Mouse (Mus musculus) myocyte (in vitro differentiated cells): ENCODE measurements around the gene Ahrr. TPM values are rescaled to one million over a fixed set of nuclear protein-coding genes. Genes with fewer than 3 reads are reported as not detected.

Experiments
- H3K27me3 ChIP-seq: one replicate; pipeline ENCODE4 v1.6.1; 2011; ENCODE audit not compliant: control insufficient read depth, insufficient read depth, insufficient read length
- H3K36me3 ChIP-seq: one replicate; pipeline ENCODE4 v1.6.1; 2011; ENCODE audit not compliant: control insufficient read depth, insufficient read depth
- H3K4me2 ChIP-seq: one replicate; pipeline ENCODE4 v1.6.1; 2011; ENCODE audit warnings: low read depth, control low read depth
- H3K4me3 ChIP-seq: one replicate; pipeline ENCODE4 v1.5.1; 2011; ENCODE audit warnings: mild to moderate bottlenecking, control low read depth, moderate library complexity
- H3K79me2 ChIP-seq: one replicate; pipeline ENCODE4 v1.6.1; 2011; ENCODE audit not compliant: control insufficient read depth, insufficient read depth
- H3ac ChIP-seq: one replicate; pipeline ENCODE4 v1.6.1; 2011; ENCODE audit not compliant: control insufficient read depth, insufficient read length
- CEBPB ChIP-seq: IDR thresholded peaks from 2 replicates; pipeline ENCODE4 v1.6.1; 2011; ENCODE audit warnings: mild to moderate bottlenecking, moderate library complexity; ENCODE audit not compliant: poor library complexity, insufficient read depth, severe bottlenecking
- E2F4 ChIP-seq: IDR thresholded peaks from one replicate; pipeline ENCODE4 v1.6.1; 2011; ENCODE audit warnings: mild to moderate bottlenecking, control low read depth, moderate library complexity; ENCODE audit not compliant: insufficient read depth
- MAX ChIP-seq: IDR thresholded peaks from one replicate; pipeline ENCODE4 v1.6.1; 2011; ENCODE audit warnings: low read depth, mild to moderate bottlenecking, control low read depth
- MYOD1 ChIP-seq, 3 experiments: IDR thresholded peaks; one replicate each; pipeline ENCODE4 v1.6.1; 2011; ENCODE audit warnings: control low read depth in 2 of 3, low read depth in 2 of 3, mild to moderate bottlenecking in 2 of 3, moderate library complexity in 1 of 3; ENCODE audit not compliant: insufficient read length in 2 of 3, control insufficient read depth in 1 of 3
- MYOG ChIP-seq, 3 experiments: IDR thresholded peaks; one replicate each; pipeline ENCODE4 v1.6.1; 2011; ENCODE audit warnings: control low read depth in 2 of 3, low read depth in 2 of 3, mild to moderate bottlenecking in 2 of 3; ENCODE audit not compliant: insufficient read length in 2 of 3, control insufficient read depth in 1 of 3, insufficient read depth in 1 of 3
- POLR2A ChIP-seq: IDR thresholded peaks from one replicate; pipeline ENCODE4 v1.6.1; 2011; ENCODE audit warnings: low read depth, mild to moderate bottlenecking, control low read depth, moderate library complexity; ENCODE audit not compliant: insufficient read length
- POLR2AphosphoS2 ChIP-seq: IDR thresholded peaks from one replicate; pipeline ENCODE4 v1.6.1; 2011; ENCODE audit warnings: low read depth, control low read depth; ENCODE audit not compliant: insufficient read length
- REST ChIP-seq: IDR thresholded peaks from one replicate; pipeline ENCODE4 v1.6.1; 2011; ENCODE audit warnings: mild to moderate bottlenecking, control low read depth, moderate library complexity; ENCODE audit not compliant: insufficient read depth, insufficient read length
- SRF ChIP-seq: IDR thresholded peaks from one replicate; pipeline ENCODE4 v1.6.1; 2011; ENCODE audit warnings: low read depth; ENCODE audit not compliant: control insufficient read depth, insufficient read length
- TCF12 ChIP-seq: IDR thresholded peaks from one replicate; pipeline ENCODE4 v1.6.1; 2011; ENCODE audit warnings: mild to moderate bottlenecking, control low read depth; ENCODE audit not compliant: poor library complexity, insufficient read depth, severe bottlenecking
- TCF3 ChIP-seq: IDR thresholded peaks from one replicate; pipeline ENCODE4 v1.6.1; 2011; ENCODE audit warnings: low read depth, control low read depth; ENCODE audit not compliant: insufficient read length
- USF1 ChIP-seq: IDR thresholded peaks from one replicate; pipeline ENCODE4 v1.6.1; 2011; ENCODE audit warnings: low read depth, mild to moderate bottlenecking, control low read depth, moderate library complexity
- polyA plus RNA-seq: library from polyadenylated mRNA; unstranded; fragments of >200 nt; fragmentation: generic; extraction: Trizol; gene quantifications from one replicate; pipeline ENCODE4 v1.2.1, GENCODE M21; 2012; ENCODE audit warnings: missing spikeins

Gene Ahrr
- polyA plus RNA-seq, 1 experiment, result 0.19 TPM

- TF ChIP-seq REST (no peak), E2F4 (no peak), POLR2AphosphoS2 (no peak), MAX (no peak), TCF12 (no peak)
- Histone ChIP-seq H3K4me2 (no peak overlapping the region), H3K36me3 (peaks cover 18% of the 10 kb centered on the region), H3K79me2 (no peaks in the 10 kb centered on the region), H3K4me3 (no peak overlapping the region), H3K27me3 (no peaks in the 10 kb centered on the region), H3ac (no peak overlapping the region)
Observed at GRCm38 (mm10) chr13:74172036-74172435, 120.1 kb downstream of the Ahrr start.

- H3ac ChIP-seq, result no peak overlapping the region
- peaks cover 18% of the 10 kb centered on the region for H3K36me3 ChIP-seq
- H3K4me3 ChIP-seq, result no peak overlapping the region
- no peaks in the 10 kb centered on the region for H3K27me3 ChIP-seq
- no peak overlapping the region for H3K4me2 ChIP-seq
- TF ChIP-seq REST (no peak), TCF3 (no peak), TCF12 (no peak), MYOD1 (IDR thresholded peaks at IDR 0.05; ENCODE audit: control insufficient read depth in 1 of 3, insufficient read length in 2 of 3, low read depth in 2 of 3) (no peak), SRF (no peak), E2F4 (no peak), MYOG (IDR thresholded peaks at IDR 0.05; ENCODE audit: control insufficient read depth in 1 of 3, insufficient read depth in 1 of 3, insufficient read length in 2 of 3, low read depth in 2 of 3) (no peak), MAX (no peak), POLR2A (no peak), POLR2AphosphoS2 (no peak), CEBPB (no peak), USF1 (no peak)
- H3K79me2 ChIP-seq, result no peaks in the 10 kb centered on the region
Observed at GRCm38 (mm10) chr13:74169446-74170164, 122.5 kb downstream of the Ahrr start.

DNA sequence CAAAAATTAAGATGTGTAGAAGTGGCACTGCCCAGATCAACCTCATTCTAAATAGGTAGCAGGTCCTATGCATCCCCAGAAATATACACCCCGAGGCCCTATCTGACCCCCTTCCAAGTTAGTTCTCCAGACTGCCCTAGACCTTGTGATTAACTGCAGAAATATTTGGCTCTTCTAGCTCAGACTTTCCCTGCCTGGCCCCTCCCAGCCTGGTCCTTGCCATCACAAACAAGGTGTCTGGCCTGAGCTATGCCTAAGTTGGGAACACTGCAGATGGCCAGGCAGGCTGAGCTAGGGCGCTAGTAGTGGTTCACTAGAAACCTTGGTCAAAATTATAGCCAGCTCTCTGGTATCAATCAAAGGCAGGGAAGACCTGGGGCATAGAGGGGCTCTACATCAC lies 124.6 kb downstream of the Ahrr start:
- no peak overlapping the region for H3K4me2 ChIP-seq
- peaks cover 10% of the 10 kb centered on the region for H3K36me3 ChIP-seq
- H3K79me2 ChIP-seq, result no peaks in the 10 kb centered on the region
- H3ac ChIP-seq, result no peak overlapping the region
- no peak overlapping the region for H3K4me3 ChIP-seq
- H3K27me3 ChIP-seq, result no peaks in the 10 kb centered on the region
- TF ChIP-seq MYOG (IDR thresholded peaks at IDR 0.05; ENCODE audit: control insufficient read depth in 1 of 3, insufficient read depth in 1 of 3, insufficient read length in 2 of 3, low read depth in 2 of 3) (no peak), USF1 (no peak), SRF (no peak), POLR2A (no peak), MAX (no peak), E2F4 (no peak), TCF3 (no peak), POLR2AphosphoS2 (no peak), REST (no peak), TCF12 (no peak), CEBPB (no peak)

GRCm38 (mm10) chr13:74167057-74167413 lies 125.1 kb downstream of the Ahrr start:
- Histone ChIP-seq H3K4me2 (no peak overlapping the region), H3K4me3 (no peak overlapping the region), H3K79me2 (no peaks in the 10 kb centered on the region), H3K27me3 (no peaks in the 10 kb centered on the region), H3K36me3 (peaks cover 8% of the 10 kb centered on the region), H3ac (no peak overlapping the region)
- TF ChIP-seq E2F4 (no peak), CEBPB (no peak), MYOD1 (IDR thresholded peaks at IDR 0.05; ENCODE audit: control insufficient read depth in 1 of 3, insufficient read length in 2 of 3, low read depth in 2 of 3) (no peak), POLR2AphosphoS2 (no peak), TCF12 (no peak), MYOG (IDR thresholded peaks at IDR 0.05; ENCODE audit: control insufficient read depth in 1 of 3, insufficient read depth in 1 of 3, insufficient read length in 2 of 3, low read depth in 2 of 3) (no peak), USF1 (no peak), REST (no peak), POLR2A (no peak), SRF (no peak), MAX (no peak), TCF3 (no peak)

- TF ChIP-seq SRF (no peak), E2F4 (no peak), TCF3 (no peak), POLR2AphosphoS2 (no peak), MYOD1 (IDR thresholded peaks at IDR 0.05; ENCODE audit: control insufficient read depth in 1 of 3, insufficient read length in 2 of 3, low read depth in 2 of 3) (no peak), MYOG (IDR thresholded peaks at IDR 0.05; ENCODE audit: control insufficient read depth in 1 of 3, insufficient read depth in 1 of 3, insufficient read length in 2 of 3, low read depth in 2 of 3) (peak in 1 of 3 experiments; percentile 47), REST (no peak)
Observed at GRCm38 (mm10) chr13:74166348-74167056, 125.6 kb downstream of the Ahrr start.

More at GRCm38 (mm10) chr13:74166348-74167056, 125.6 kb downstream of the Ahrr start:
- Histone ChIP-seq H3K27me3 (no peaks in the 10 kb centered on the region), H3K79me2 (no peaks in the 10 kb centered on the region), H3K36me3 (peaks cover 4% of the 10 kb centered on the region), H3K4me2 (no peak overlapping the region), H3ac (no peak overlapping the region), H3K4me3 (no peak overlapping the region)

Other genes starting within 250 kb of the Ahrr start
- 0.72 TPM for gene Cep72, start 230.0 kb downstream of the Ahrr start, polyA plus RNA-seq
- gene Slc9a3, start 170.9 kb downstream of the Ahrr start, polyA plus RNA-seq, result 0.01 TPM
- 28.3 TPM for gene Exoc3, start 83.6 kb downstream of the Ahrr start, polyA plus RNA-seq
- 94.7 TPM for gene Pdcd6, start 25.2 kb upstream of the Ahrr start, polyA plus RNA-seq
- 163 TPM for gene Sdha, start 57.9 kb upstream of the Ahrr start, polyA plus RNA-seq
- 28.9 TPM for gene Ccdc127, start 58.0 kb upstream of the Ahrr start, polyA plus RNA-seq
- gene Lrrc14b, start 71.7 kb upstream of the Ahrr start, polyA plus RNA-seq, result 0.24 TPM
- 0.28 TPM for gene Zfp72, start 98.5 kb upstream of the Ahrr start, polyA plus RNA-seq
- gene Ftl1-ps1, start 107.4 kb upstream of the Ahrr start, polyA plus RNA-seq, result 99.2 TPM
- gene Zfp825, start 201.7 kb upstream of the Ahrr start, polyA plus RNA-seq, result 2.8 TPM